Mouse (Mus musculus) spleen, postnatal 10 days (tissue): ENCODE measurements around the gene Brd3.
A peak's percentile ranks its signal among the peaks of the same experiment; 100 is the strongest.
"Not testable (repeated sequence)": the region's sequence is repeated elsewhere in the genome, so short reads cannot be mapped to it uniquely, and the experiment has no call there.

Source experiments
- DNase-seq, 2 experiments: peaks; one replicate each; pipeline ENCODE4 v3.0.0; 2021 to 2022; ENCODE audit warnings: low spot score in 2 of 2

Brd3 gene

DNA sequence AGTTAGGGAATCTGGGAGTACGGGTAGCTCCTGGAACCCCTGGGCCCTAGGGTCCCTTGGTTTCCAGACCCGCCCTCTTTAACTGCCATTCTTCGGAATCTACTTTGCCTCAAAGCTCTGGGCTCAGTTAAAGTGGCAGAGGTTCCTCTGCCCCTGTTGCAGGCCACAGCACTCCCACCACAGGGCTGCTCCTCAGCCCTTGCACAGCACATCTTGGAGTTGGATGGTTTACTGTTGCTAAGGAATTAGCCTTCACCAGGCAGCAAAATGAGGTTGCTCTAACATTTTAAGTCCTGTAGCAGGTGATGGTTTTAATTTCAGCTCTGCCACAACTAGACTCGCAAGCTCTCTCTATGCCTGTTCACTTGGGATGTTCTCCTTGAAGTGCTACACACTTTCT is at the start of gene Brd3:
Gene Brd3 (minus strand): TSS at position 101 of the 400 bp plus-strand sequence.
- no peak for DNase-seq

GRCm38 (mm10) chr2:27556921-27557320 is 49.5 kb upstream of the Brd3 start:
- no peak for DNase-seq

DNA sequence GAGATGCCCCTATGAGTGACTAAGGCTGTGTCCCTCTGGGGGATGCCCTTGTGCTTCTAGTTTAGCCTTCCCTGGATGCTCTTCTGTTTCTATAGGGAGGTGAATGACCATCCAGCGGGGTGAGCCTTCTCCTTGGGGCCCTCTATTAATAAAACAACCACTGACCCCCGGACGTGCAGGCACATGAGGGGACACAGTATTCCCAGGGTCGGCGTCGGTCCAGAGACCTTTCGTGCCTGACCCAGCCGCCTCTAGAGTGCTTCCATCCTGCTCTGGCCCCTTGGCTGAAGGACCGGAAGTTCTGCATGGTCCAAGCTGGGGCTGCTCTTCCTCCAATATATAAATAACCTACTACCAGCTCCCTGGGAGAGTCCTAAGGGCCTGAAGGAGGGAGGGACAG is 46.8 kb upstream of the Brd3 start:
- no peak for DNase-seq

GRCm38 (mm10) chr2:27552620-27553287 is 45.3 kb upstream of the Brd3 start:
- DNase-seq, result peak; percentile 27 to 66

DNA sequence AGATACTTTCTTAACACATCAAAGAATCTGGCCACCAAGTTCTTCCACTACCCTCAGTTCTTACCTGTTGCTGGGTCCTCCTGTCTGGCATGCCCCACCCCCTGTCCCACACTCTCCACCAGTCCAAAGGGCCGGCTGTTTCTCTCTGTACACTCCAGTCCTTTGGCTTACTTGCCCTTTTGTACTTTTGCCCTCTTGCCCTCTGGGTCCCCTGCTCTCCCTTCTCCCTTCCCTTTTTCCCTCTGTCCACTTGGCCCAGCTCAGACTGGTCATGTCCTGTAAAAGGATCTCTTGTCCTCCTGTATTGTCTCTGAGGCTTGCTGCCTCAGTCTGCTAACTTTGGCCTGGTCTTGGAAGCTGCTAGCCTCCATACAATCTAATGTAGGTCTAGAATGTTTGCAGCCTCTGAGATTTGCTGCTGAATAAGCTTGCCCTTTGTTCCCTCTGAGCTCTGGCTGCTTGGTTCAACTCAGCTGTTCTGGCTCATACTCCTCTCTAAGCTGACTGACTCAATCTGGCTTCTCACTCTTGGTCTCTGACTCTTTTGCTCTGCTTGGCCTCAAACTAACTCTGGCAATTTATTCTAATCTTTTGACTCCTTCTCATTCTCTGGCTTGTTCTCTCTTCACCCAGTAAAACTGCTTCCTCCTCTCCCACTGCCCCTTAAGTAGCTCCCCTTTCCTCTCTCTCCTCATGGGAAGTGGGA is 41.4 kb upstream of the Brd3 start:
- no peak for DNase-seq

GRCm38 (mm10) chr2:27547986-27548385 is 40.5 kb upstream of the Brd3 start:
- DNase-seq, result no peak

GRCm38 (mm10) chr2:27547326-27547725 is 39.9 kb upstream of the Brd3 start:
- no peak for DNase-seq

- DNase-seq, result not testable (repeated sequence)
Observed at GRCm38 (mm10) chr2:27546041-27546440, 38.6 kb upstream of the Brd3 start.

- DNase-seq, result not testable (repeated sequence)
Observed at GRCm38 (mm10) chr2:27545517-27545916, 38.1 kb upstream of the Brd3 start.

GRCm38 (mm10) chr2:27544613-27545012 is 37.2 kb upstream of the Brd3 start:
- no peak for DNase-seq

DNA sequence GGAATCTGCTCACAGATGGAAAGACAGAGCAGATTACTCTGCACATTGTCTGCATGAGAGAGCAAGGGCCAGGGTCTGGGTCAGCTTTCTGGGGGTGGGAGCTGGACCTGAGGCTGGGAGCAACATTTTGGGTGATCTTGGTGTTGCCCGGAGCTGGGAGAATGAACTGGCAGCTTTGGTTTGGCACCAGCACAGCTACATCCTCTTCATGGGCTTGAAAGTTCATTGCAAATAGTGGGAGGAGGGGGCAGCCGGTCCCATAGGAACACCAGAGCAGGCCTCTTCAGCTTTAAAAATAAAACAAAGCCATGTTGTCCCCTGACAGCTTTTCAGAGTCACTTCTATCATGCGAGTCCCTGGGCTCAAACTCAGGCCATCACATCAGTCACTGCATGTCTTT is 33.8 kb upstream of the Brd3 start:
- DNase-seq, result no peak

- DNase-seq, result peak in 1 of 2 experiments; percentile 16
Observed at GRCm38 (mm10) chr2:27540515-27540836, 33.0 kb upstream of the Brd3 start.

DNA sequence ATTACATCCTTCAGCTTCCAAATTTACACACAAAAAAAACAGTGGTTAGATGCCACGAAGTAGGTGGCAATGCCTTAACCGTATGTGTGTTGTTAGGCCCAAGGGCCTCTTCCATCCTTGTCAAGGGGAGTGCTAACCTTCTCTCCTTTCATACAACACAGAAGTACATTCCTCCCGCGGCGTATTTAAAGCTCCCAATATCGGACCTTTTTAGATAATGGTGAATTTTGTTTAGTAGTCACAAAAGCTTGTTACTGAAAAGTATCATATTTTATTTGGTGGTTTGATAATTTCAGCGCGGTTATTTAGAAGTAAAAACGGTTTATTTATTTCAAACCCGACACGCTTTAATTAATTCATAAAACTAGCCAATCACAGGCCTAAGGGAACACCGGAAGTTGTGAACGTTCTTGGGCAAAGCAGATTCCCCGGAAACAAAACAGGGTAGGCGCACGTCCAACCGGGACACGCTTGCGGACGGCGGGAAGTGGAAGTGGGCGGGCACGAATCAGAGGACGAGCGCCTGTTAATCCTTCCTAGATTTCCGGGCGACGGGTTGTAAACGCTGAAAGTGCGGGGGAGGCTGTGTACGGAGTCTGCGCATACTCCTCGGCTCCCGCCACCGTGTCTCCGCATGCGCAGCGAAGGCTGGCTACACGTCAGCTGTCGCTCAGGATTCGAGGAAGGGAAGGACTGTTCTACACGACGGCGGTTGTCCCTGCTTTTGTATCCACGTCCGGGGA is 32.5 kb upstream of the Brd3 start:
- peak; percentile 85 to 90 for DNase-seq

DNA sequence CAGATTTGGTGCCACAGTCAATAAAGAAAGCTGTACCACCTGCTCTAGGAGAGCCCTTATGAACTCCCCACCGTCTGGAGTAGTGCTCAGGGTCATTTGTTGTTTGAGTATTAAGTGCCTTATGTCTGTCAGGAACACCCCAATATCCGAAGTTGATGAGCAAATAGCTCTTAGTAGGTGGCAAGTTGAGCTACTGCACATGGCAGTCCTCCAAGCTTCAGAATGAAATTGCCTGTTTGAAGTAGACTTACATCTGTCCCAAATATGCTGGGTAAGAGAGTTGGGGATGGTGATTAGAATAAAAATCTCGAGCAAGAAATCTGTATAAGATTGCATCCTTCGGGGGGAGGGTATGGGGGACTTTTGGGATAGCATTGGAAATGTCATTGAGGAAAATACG is 31.9 kb upstream of the Brd3 start:
- DNase-seq, result no peak

DNA sequence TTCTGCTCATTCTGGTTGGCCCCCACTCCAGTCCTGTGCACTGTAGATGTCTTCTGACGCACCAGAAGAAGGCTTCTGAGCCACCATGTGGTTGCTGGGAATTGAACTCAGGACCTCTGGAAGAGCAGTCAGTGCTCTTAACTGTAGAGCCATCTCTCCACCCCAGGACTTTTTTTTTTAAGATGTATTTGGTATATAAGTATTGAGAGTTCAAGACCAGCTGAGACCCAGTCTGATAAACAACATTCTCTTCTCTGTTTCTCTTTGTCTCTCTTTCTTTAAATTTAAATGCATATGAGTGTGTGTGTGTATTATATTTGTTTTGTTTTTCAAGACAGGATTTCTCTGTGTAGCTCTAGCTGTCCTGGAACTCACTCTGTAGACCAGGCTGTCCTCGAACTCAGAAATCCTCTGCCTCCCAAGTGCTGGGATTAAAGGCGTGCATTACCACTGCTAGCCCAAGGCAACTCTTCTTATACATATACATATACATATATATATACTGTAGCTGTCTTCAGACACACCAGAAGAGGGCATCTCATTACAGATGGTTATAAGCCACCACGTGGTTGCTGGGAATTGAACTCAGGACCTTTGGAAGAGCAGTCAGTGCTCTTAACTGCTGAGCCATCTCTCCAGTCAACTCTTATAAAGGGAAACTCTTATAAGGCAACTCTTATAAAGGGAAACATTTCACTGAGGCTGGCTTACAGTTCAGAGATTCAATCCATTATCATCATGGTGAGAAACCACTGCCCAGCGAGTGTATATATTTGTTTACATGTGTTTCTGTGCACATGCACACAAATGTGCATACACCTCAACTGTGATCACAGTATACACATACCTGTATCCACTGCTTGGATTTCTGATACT is 31.2 kb upstream of the Brd3 start:
- not testable (repeated sequence) for DNase-seq

DNA sequence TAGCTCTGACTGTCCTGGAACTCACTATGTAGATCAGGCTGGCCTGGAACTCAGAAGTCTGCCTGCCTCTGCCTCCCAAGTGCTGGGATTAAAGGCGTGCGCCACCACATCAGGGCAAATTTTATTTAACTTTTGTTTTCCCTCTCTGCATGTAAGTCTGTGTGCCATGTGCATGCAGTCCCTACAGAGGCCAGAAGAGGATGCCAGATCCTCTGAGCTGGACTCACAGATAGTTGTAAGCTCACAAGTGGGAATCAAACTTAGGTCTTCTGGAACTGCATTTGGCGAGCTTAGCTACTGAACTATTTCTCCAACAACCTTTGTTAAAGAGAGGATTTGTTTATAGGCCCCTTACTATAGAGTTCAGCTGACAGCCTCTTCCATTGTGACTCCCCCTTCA is 10.8 kb upstream of the Brd3 start:
- no peak for DNase-seq

DNA sequence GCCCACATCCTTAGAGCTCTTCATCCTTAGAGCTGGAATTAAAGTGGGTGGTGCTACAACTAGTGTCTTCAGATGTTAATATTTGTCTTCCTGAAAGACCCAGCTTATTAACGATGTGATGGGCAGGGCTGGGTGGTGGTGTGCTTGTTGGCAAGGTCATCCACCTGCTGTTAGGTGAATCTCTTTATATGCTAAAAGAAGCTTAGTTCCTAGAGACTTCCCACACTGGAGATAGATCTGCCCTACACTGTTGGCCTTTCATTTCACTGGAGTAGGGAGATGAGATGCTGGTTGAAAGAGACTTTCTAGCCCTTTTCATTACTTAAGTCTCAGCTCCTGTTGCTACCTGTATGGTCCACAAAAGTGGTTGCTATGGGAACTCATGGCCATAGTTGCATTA is 8.8 kb upstream of the Brd3 start:
- DNase-seq, result no peak

- DNase-seq, result peak; percentile 19 to 57
Observed at GRCm38 (mm10) chr2:27515341-27516166, 8.1 kb upstream of the Brd3 start.

- DNase-seq, result peak; percentile 98 to 99
Observed at GRCm38 (mm10) chr2:27514639-27515328, 7.3 kb upstream of the Brd3 start, which contains the start of gene Wdr5. Gene Wdr5, plus strand, starts transcription at chr2:27515157.

- DNase-seq, result no peak
Observed at GRCm38 (mm10) chr2:27513861-27514260, 6.4 kb upstream of the Brd3 start.
